Mouse (Mus musculus): ENCODE measurements around the gene Ywhab. TPM values are rescaled to one million over a fixed set of nuclear protein-coding genes. Genes with fewer than 3 reads are reported as not detected.
A peak's percentile ranks its signal among the peaks of the same experiment; 100 is the strongest.

Ywhab gene
- 66.2 and 87.0 TPM in 2 replicates for total RNA-seq (2017)

DNA sequence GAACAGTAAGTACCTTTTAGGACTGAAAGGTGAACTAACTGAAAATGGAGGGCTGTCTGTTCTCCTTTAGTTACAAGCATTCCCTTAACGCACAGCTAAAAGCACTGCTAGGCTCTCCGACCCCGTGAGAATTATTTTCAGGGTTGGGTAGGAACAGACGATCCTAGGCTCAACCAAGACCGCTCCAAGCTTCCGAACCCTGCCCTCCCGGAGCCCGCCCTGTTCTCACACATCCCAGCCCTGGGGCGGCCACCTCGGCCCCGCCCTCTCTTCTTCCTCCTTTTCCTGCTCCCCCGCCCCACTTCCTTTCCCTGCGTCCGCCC is at the start of gene Ywhab:
Gene Ywhab (plus strand): TSS at position 307 of the 323 bp plus-strand sequence.
- ATAC-seq (replicated peaks in 1 of 2; ENCODE audit: insufficient read depth in 1 of 2, low FRiP score in 2 of 2, low TSS enrichment in 1 of 2, low read depth in 1 of 2, poor library complexity in 2 of 2, severe bottlenecking in 2 of 2) = no peak

DNA sequence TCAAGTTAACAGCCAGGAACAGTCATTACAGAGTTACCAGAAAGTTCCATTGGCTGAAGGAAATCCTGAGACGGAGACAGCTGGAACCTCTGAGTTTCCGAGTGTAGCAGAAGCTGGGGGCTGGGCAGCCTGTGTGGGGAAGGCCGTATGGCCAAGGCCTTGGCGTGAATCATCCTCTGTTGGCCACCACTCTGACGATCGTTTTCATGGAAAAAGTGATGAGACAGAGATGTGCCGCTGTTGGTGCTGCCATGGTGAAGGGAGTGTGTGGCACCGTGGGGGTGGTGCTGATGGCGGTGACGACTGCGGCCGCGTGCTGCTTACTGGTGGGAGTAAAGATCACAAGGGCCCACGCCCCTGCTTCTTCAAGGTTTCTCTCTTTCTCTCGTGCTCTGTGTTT is 48.5 kb upstream of the Ywhab start:
- ATAC-seq (replicated peaks in 1 of 2; ENCODE audit: insufficient read depth in 1 of 2, low FRiP score in 2 of 2, low TSS enrichment in 1 of 2, low read depth in 1 of 2, poor library complexity in 2 of 2, severe bottlenecking in 2 of 2) = no peak

DNA sequence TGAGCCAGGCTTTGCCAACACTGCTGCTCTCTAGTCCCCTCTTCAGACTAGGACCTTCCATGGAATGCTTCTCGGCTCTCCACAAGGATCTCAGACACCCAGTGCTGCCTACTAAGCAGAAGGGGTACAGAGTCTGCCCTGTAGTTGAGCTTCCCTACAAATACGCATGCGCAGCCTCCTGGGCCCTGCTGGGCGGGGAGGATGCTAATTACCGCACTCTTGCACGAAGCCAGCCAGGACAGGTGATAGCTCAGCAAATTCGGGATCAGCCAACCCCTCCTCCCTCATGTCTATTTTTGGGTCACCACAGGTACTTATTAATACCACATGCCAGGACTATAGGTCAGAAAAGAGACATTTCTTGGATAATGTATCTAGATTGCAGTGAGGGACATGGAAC is 46.8 kb upstream of the Ywhab start:
- ATAC-seq (replicated peaks in 1 of 2; ENCODE audit: insufficient read depth in 1 of 2, low FRiP score in 2 of 2, low TSS enrichment in 1 of 2, low read depth in 1 of 2, poor library complexity in 2 of 2, severe bottlenecking in 2 of 2) = no peak

DNA sequence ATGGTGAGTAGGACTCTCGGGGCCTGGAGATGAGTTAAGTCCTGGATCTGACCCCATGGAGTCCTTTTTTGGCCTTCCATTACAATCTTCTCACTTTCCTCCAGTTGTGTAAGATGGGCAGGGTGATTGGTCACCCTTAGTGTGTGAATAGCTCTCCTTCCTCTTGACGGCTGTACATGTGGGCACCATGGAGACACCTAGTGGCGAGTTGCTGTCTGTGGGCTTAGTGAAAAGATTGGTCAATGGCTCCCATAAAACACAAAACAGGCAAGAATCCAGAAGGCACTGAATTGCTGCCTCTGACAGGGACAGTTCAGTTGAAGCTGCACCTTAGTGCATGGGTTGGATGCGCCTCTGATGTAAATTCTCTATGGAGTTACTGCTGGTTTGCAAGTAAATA is 43.0 kb upstream of the Ywhab start:
- peak; percentile 56 to 66; a peak in 3 of 4 replicates for ATAC-seq (replicated peaks in 1 of 2; ENCODE audit: insufficient read depth in 1 of 2, low FRiP score in 2 of 2, low TSS enrichment in 1 of 2, low read depth in 1 of 2, poor library complexity in 2 of 2, severe bottlenecking in 2 of 2)

DNA sequence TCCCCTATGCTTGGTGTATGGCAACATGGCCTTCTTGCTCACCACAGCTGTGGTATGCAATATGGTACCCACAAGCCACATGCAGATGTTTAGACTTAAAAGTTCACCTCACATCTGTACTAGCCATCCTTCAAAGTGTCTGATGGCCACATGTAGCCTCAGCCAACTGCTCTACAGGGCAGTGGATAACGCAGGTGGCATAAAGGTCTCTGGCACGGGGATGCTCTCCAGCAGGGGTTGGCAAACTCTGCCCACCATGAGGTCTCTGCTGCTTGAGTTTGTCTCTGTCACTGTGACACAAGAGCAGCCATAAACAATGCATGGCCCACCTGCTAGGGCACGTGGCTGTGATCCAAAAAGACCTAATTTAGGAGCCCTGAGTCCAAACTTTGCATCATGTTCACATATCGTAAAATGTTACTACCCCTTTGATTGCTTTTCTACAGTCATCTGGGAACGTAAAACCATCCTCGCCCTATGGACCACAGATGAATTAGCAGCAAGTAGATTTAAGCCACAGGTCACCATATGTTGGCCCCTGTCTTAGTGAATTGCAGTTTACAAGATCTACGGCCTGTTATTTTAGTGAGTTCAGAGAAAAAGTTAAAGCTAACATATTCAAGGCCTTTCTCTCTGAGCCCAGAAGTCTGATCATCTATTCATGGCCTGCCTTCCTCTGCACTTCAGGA is 41.0 kb upstream of the Ywhab start:
- no peak for ATAC-seq (replicated peaks in 1 of 2; ENCODE audit: insufficient read depth in 1 of 2, low FRiP score in 2 of 2, low TSS enrichment in 1 of 2, low read depth in 1 of 2, poor library complexity in 2 of 2, severe bottlenecking in 2 of 2)

DNA sequence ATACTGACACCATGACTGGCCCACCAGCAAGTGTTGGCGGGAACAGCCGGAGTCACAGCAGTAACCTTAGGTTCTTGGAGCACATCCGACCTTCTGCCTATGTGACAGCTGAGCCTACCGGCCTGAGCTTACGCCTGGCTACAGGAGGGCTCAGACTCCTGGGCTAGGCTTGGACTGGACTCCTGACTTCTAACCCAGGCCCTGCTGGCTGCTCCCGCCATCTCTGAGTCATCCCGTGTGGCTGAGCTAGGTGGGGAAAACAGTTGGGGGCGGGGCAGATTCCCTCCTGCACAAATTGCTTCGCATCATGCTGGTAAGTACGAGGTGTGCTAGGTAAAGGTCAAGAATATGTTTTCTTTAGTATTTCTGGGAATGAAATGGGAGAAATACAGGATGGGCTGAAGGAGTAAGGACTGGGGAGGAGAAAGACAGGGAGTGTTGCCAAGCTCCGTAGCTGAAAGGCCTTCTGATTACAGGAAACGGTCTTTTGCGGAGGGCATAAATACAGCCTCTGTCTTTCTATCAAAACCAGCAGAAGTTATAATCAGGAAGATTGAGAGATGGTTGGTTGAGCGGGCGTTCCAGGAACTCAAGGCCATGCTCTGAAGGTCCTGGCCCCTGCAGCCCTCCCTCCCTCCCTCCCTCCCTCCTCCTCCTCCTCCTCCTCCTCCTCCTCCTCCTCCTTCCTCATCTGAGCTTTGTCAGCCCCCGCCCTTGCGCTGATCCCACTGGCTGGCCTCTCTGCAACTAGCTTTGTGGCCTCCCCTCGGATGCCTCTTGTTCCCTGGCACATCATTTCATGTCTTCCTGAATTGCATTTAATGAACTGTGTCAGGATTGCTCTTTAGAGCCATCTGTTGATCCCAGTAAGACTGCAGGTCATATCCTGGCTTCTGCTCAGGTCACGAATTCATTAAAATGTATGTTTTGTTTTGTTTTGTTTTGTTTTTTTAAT is 29.9 kb upstream of the Ywhab start:
- no peak for ATAC-seq (replicated peaks in 1 of 2; ENCODE audit: insufficient read depth in 1 of 2, low FRiP score in 2 of 2, low TSS enrichment in 1 of 2, low read depth in 1 of 2, poor library complexity in 2 of 2, severe bottlenecking in 2 of 2)

DNA sequence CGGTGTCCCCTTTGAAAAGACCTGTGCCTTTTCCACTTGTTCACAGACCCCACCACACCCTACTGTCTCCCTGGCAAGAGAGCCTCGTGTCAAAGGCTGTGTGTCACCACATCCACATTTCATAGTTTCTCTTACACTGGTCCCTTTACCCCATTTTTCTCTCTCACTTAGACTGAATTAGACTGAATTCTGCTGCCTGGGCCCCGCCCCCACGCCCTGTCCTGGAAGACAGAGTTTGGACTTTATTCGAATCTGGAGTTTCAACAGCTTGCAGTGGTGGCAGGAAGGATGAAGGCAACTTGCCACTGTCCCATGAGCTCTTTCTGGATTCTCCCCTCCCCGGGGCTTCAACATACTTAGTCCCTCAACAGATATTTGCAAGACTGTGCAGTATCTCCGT is 29.1 kb upstream of the Ywhab start:
- no peak for ATAC-seq (replicated peaks in 1 of 2; ENCODE audit: insufficient read depth in 1 of 2, low FRiP score in 2 of 2, low TSS enrichment in 1 of 2, low read depth in 1 of 2, poor library complexity in 2 of 2, severe bottlenecking in 2 of 2)

DNA sequence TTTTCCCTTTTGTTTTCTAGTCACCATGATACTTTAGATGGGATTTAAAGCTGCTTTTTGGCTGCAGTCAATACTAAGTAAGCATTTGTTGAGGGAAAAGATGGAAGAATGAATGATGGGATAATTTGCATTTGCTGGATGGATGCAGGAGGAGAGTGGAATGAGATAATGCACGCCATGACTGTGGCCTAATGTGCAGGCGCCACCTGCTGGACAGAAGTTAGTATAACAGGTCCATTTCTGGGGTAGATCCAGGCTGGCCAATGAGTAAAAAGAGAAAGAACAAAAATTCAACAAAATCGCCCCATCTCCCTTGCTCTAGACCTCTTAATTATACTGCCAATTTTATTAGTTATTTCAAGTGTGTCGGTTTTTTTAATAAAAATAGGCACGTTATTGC is 26.2 kb upstream of the Ywhab start:
- peak; percentile 68 to 74; a peak in 3 of 4 replicates for ATAC-seq (replicated peaks in 1 of 2; ENCODE audit: insufficient read depth in 1 of 2, low FRiP score in 2 of 2, low TSS enrichment in 1 of 2, low read depth in 1 of 2, poor library complexity in 2 of 2, severe bottlenecking in 2 of 2)

DNA sequence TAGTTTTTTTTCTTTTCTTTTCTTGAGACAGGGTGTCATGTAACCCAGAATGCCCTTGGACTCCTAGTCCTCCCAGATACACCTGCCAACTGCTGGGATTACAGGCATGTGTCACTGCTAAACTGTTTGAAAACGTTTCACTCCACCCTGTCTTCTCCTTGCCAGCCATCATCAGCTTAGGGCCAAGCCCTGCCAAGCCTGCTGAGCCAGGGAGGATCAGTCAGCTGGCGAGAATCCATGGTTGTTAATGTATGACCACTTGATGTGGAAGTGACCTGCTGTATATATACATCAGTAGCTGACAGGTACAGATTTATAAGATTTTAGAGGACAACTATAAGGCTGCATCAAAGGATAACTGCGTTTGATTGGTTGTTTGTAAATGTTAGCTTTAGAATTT is 24.4 kb upstream of the Ywhab start:
- ATAC-seq (replicated peaks in 1 of 2; ENCODE audit: insufficient read depth in 1 of 2, low FRiP score in 2 of 2, low TSS enrichment in 1 of 2, low read depth in 1 of 2, poor library complexity in 2 of 2, severe bottlenecking in 2 of 2) = no peak

DNA sequence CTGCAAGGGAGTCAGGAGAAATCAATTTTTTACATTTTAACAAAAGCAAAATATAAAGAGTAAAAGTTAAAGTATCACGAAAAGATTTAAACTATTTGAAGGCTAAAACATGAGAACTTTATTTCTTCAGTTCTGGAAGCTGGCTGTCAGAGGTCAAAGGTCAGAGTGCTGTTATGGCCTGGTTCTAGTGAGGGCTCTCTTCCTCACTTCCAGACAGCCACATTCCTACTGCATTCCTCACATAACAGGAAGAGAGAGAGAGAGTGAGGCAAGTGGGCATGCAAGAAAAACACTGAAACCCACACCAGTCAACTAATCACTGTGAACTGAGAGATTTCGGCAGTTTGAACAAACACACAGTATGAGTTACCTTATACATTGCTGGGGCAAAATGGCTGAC is 20.7 kb upstream of the Ywhab start:
- no peak for ATAC-seq (replicated peaks in 1 of 2; ENCODE audit: insufficient read depth in 1 of 2, low FRiP score in 2 of 2, low TSS enrichment in 1 of 2, low read depth in 1 of 2, poor library complexity in 2 of 2, severe bottlenecking in 2 of 2)

DNA sequence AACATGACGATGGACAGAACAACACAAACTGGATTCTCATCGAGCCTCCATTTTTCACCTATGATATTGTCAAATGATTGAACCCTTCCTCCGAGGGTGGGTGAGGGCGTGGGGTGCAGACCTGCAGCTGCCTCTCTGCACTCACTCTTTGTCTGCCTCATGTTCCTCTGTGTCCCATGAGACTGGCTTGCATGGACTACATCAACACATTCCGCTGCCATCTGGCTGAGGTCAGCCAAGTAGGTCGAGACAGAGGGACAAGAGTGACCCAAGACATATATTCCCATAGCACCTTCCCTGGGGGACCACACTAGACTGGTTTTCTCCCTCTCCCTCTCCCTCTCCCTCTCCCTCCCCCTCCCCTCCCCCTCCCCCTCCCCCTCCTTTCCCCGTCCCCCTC is 18.3 kb upstream of the Ywhab start:
- ATAC-seq (replicated peaks in 1 of 2; ENCODE audit: insufficient read depth in 1 of 2, low FRiP score in 2 of 2, low TSS enrichment in 1 of 2, low read depth in 1 of 2, poor library complexity in 2 of 2, severe bottlenecking in 2 of 2) = no peak

DNA sequence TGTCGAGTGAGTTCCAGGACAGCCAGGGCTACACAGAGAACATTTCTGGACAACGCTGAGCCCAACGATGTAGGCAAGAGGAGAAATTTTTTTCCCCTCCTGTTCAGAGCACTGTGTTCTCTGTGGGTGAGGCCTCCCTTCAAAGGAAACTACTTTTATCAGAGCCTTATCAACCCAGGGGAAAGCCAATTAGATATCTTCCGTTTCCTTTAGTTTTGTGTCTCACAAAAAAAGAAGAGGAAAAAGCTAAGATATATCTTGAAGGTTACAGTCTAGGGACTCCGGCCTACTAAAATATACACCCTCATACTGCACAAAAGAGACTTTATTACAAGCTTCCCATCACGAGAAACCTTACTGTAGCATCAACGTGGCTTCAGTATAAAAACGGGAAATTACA is 7.5 kb upstream of the Ywhab start:
- ATAC-seq (replicated peaks in 1 of 2; ENCODE audit: insufficient read depth in 1 of 2, low FRiP score in 2 of 2, low TSS enrichment in 1 of 2, low read depth in 1 of 2, poor library complexity in 2 of 2, severe bottlenecking in 2 of 2) = no peak

DNA sequence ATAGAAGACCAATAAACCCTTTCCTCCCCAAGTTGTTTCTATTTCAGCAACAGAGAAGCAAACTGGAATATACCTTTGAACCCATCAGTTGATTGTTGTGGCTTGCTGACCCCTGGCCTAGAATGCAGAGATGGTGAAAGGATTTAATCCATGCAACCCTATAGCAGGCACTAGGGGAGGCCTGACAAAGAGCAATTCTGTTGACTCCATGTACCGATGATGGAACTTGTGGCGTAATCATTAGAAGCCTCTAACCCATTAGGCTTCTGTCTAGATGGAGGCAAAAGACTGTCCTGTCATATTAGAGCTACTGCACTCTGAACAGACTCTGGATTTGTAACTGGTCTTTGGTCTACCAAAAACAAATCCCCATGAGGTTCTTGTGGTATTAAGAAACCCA is 1.9 kb upstream of the Ywhab start:
- ATAC-seq (replicated peaks in 1 of 2; ENCODE audit: insufficient read depth in 1 of 2, low FRiP score in 2 of 2, low TSS enrichment in 1 of 2, low read depth in 1 of 2, poor library complexity in 2 of 2, severe bottlenecking in 2 of 2) = no peak

DNA sequence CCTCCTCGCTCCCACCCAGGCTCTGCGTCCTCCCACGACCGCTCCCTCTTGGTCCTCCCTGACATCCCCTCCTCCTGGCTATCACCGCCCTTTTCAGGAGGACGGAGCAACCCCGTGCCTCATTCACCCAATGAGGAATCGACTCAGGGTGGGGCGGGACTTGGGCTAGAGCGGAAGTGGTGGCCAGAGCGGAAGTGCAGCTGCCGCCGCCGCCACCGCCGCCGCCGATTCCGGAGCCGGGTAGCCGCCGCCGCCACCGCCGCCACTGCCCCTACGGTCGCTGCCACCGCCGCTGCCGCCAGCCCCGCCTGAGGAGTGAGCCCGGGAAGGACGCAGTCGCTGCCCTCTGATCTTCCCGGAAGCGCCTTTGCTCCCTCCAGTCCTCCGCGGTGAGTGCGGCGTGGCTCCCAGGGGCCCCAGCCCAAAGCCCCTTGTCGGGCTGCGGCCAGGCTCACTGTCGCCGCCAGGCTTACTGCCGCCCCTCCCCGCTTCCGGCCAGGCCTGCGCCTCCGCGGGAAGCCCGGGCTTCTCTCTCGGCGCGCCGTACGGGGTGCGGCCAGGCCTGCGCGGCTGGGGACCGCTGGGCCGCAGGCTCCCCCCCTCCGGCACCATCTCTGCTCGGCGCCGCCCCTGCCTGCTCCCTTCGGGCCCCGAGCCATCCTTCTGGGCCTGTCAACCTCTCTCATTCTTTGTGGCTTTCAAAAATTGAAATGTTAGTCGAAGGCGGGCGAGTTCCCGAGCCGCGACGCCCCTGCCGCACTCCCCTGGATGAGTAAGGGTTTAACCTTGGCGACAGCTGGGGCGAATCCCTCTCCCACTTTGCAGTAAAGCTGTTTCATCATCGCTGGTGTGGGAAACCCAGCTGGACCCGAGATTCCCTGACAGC is 460 bp downstream of the Ywhab start:
- peak; percentile 97 to 99 for ATAC-seq (replicated peaks in 1 of 2; ENCODE audit: insufficient read depth in 1 of 2, low FRiP score in 2 of 2, low TSS enrichment in 1 of 2, low read depth in 1 of 2, poor library complexity in 2 of 2, severe bottlenecking in 2 of 2)

DNA sequence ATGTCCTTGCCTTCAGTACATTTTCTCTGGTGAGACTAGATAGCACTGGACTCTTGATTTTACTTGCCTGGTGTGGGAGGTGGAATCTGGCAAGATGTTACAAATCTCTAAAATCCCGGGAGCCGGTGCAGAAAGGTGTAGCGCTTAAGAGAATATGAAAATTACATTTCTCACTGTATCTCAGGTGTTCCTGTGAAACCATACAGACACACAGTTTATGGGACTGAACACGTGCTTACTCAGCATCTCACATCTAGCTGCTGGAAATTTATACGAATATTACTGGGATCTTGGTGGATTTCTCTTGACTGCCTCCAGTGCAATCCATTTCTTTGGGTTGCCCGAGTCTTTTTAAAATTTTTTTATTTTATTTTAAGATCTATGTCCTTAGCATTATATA is 1.5 kb downstream of the Ywhab start:
- ATAC-seq (replicated peaks in 1 of 2; ENCODE audit: insufficient read depth in 1 of 2, low FRiP score in 2 of 2, low TSS enrichment in 1 of 2, low read depth in 1 of 2, poor library complexity in 2 of 2, severe bottlenecking in 2 of 2) = no peak

DNA sequence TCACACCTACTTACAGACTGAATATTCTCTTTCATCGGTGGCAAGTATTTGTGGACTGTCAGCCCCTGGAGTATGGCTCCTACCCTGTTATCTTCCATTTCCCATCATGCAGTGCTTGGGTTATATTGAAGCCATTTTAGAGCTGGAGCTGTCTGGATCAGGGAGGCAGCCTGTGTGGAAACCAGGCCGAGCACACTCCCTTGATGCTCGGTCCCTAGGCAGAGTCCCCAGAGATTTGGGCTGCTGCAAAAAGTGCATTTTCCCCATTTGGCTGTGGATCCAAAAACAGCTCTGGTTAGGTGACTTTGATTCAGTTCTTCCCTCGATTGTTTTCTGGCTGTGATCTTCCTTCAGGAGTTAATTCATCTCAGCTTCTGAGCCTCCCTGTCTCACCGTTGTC is 2.1 kb downstream of the Ywhab start:
- no peak for ATAC-seq (replicated peaks in 1 of 2; ENCODE audit: insufficient read depth in 1 of 2, low FRiP score in 2 of 2, low TSS enrichment in 1 of 2, low read depth in 1 of 2, poor library complexity in 2 of 2, severe bottlenecking in 2 of 2)

DNA sequence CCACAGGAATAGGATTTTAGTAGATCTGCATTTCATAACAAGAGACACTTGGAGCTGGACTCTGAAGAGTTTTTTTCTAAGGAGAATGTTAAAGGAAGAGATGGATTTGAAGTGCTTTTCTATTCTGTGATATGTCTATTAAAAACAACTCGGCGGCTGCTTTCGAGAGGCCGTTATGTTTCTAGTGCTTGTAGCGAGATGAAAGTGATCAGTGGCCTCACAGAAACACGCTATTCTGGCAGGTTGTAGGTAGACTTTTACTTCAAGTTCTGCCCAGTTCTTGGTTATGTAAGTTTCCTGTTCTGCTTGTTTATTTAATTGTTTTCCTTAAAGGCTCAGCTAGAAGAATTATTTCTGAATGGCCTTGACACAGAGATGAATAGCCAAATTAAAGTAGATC is 4.2 kb downstream of the Ywhab start:
- no peak for ATAC-seq (replicated peaks in 1 of 2; ENCODE audit: insufficient read depth in 1 of 2, low FRiP score in 2 of 2, low TSS enrichment in 1 of 2, low read depth in 1 of 2, poor library complexity in 2 of 2, severe bottlenecking in 2 of 2)

DNA sequence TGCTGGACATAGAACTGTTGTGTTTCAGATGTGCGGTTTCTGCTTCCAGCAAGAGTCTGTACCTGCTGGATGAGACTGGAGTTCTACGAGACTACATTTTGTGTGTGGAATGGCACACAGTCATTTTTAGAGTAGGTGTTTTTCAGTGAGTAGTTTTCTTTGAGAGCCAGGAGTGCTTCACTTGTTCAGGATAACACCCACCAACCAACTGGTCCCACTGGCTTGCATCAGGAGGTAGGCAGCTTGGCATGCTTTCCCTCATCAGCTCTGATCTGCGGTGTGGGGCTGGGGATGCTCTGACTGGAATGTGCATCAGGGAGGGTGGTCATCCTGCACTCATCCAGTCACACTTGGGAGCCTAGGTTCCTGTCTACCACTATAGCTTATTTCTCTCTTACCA is 7.9 kb downstream of the Ywhab start:
- ATAC-seq (replicated peaks in 1 of 2; ENCODE audit: insufficient read depth in 1 of 2, low FRiP score in 2 of 2, low TSS enrichment in 1 of 2, low read depth in 1 of 2, poor library complexity in 2 of 2, severe bottlenecking in 2 of 2) = no peak
